Mouse (Mus musculus) heart, adult 11 months (tissue): ENCODE data around the gene Mogat1.
A peak's percentile ranks its signal among the peaks of the same experiment; 100 is the strongest.

Source experiments
- DNase-seq: peaks from one replicate; pipeline ENCODE4 v3.0.0; 2022

Gene Mogat1

GRCm38 (mm10) chr1:78537494-78538010, 26.8 kb downstream of the Mogat1 start:
- DNase-seq: peak; percentile 97

- no peak for DNase-seq
These were observed 27.6 kb downstream of the Mogat1 start for GRCm38 (mm10) chr1:78538396-78538795.

- DNase-seq: no peak
These were observed 28.4 kb downstream of the Mogat1 start for GRCm38 (mm10) chr1:78539166-78539565.

- DNase-seq: peak; percentile 41
These were observed 32.8 kb downstream of the Mogat1 start for GRCm38 (mm10) chr1:78543631-78544030.

GRCm38 (mm10) chr1:78546258-78546657, 35.5 kb downstream of the Mogat1 start:
- peak; percentile 15 for DNase-seq

- no peak for DNase-seq
These were observed 38.2 kb downstream of the Mogat1 start for GRCm38 (mm10) chr1:78548961-78549360.

GRCm38 (mm10) chr1:78554012-78554666, 43.3 kb downstream of the Mogat1 start:
- peak; percentile 18 for DNase-seq

- peak; percentile 2 for DNase-seq
These were observed 56.2 kb downstream of the Mogat1 start for GRCm38 (mm10) chr1:78566963-78567362.

GRCm38 (mm10) chr1:78567421-78567820, 56.6 kb downstream of the Mogat1 start:
- peak; percentile 68 for DNase-seq

GRCm38 (mm10) chr1:78567834-78568507, 57.2 kb downstream of the Mogat1 start:
- peak; percentile 90 for DNase-seq

- no peak for DNase-seq
These were observed 58.8 kb downstream of the Mogat1 start for GRCm38 (mm10) chr1:78569617-78570016.

GRCm38 (mm10) chr1:78585080-78585479, 74.3 kb downstream of the Mogat1 start:
- peak; percentile 19 for DNase-seq

GRCm38 (mm10) chr1:78586986-78587385, 76.2 kb downstream of the Mogat1 start:
- DNase-seq: peak; percentile 46
